Mouse (Mus musculus) myocyte (in vitro differentiated cells): ENCODE results near the gene Hnrnpab.

Experiments
- E2F4 ChIP-seq: IDR thresholded peaks from one replicate; pipeline ENCODE4 v1.6.1; 2011; ENCODE audit warnings: mild to moderate bottlenecking, control low read depth, moderate library complexity; ENCODE audit not compliant: insufficient read depth
- MYOD1 ChIP-seq, 3 experiments: IDR thresholded peaks; one replicate each; pipeline ENCODE4 v1.6.1; 2011; ENCODE audit warnings: control low read depth in 2 of 3, low read depth in 2 of 3, mild to moderate bottlenecking in 2 of 3, moderate library complexity in 1 of 3; ENCODE audit not compliant: insufficient read length in 2 of 3, control insufficient read depth in 1 of 3
- MYOG ChIP-seq, 3 experiments: IDR thresholded peaks; one replicate each; pipeline ENCODE4 v1.6.1; 2011; ENCODE audit warnings: control low read depth in 2 of 3, low read depth in 2 of 3, mild to moderate bottlenecking in 2 of 3; ENCODE audit not compliant: insufficient read length in 2 of 3, control insufficient read depth in 1 of 3, insufficient read depth in 1 of 3
- POLR2A ChIP-seq: IDR thresholded peaks from one replicate; pipeline ENCODE4 v1.6.1; 2011; ENCODE audit warnings: low read depth, mild to moderate bottlenecking, control low read depth, moderate library complexity; ENCODE audit not compliant: insufficient read length
- POLR2AphosphoS2 ChIP-seq: IDR thresholded peaks from one replicate; pipeline ENCODE4 v1.6.1; 2011; ENCODE audit warnings: low read depth, control low read depth; ENCODE audit not compliant: insufficient read length
- USF1 ChIP-seq: IDR thresholded peaks from one replicate; pipeline ENCODE4 v1.6.1; 2011; ENCODE audit warnings: low read depth, mild to moderate bottlenecking, control low read depth, moderate library complexity

DNA sequence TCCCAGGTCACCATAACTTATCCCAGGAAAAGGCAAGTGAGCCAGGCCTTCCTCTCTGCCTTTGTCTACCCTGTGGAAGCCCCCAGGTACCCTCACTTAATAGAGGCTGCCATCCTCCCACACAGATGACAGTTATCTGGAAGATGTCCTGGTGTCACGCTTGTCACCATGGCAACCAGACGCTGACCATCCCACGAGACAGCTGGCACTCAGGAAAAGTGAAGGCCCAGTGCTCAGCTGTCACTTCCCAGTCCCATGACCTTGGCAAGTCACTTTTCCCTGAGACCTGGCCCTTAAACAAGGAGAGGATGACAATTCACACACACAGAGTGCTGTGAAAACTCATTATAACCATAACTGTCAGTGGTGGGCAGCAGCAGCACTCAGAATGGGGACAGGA lies 54.6 kb downstream of the Hnrnpab start:
- peak in 1 of 3 experiments; percentile 58 for TF ChIP-seq MYOG (IDR thresholded peaks at IDR 0.05; ENCODE audit: control insufficient read depth in 1 of 3, insufficient read depth in 1 of 3, insufficient read length in 2 of 3, low read depth in 2 of 3)
- TF ChIP-seq POLR2AphosphoS2: no peak
- TF ChIP-seq MYOD1 (IDR thresholded peaks at IDR 0.05; ENCODE audit: control insufficient read depth in 1 of 3, insufficient read length in 2 of 3, low read depth in 2 of 3): peak in 1 of 3 experiments; percentile 78
- TF ChIP-seq POLR2A: no peak
- no peak for TF ChIP-seq USF1
- TF ChIP-seq E2F4: no peak
